Mouse (Mus musculus) heart, embryonic 12.5 days (tissue): Measurements from ENCODE around the gene Dnah3. TPM values are rescaled to one million over a fixed set of nuclear protein-coding genes. Genes with fewer than 3 reads are reported as not detected.

Experiments used
- ATAC-seq: fragments of 200-750 bp; cut with Nextera tagmentation; 2 replicates; pipeline ENCODE4 v1.8.0; 2017; ENCODE audit warnings: moderate TSS enrichment, moderate library complexity; ENCODE audit not compliant: insufficient number of reproducible peaks, low FRiP score
- H3K27ac ChIP-seq: fragments of 300-500 bp; sonication (generic); 2 replicates; pipeline ENCODE4 v1.5.1; 2016; ENCODE audit warnings: mild to moderate bottlenecking, moderate library complexity; ENCODE audit not compliant: poor library complexity, severe bottlenecking
- H3K27me3 ChIP-seq: fragments of 300-500 bp; sonication (generic); replicated peaks from 2 replicates; pipeline ENCODE4 v1.6.1; 2016; ENCODE audit warnings: mild to moderate bottlenecking, moderate library complexity
- H3K36me3 ChIP-seq: fragments of 300-500 bp; sonication (generic); 2 replicates; pipeline ENCODE4 v1.6.1; 2016; ENCODE audit warnings: mild to moderate bottlenecking, moderate library complexity
- H3K4me1 ChIP-seq: fragments of 300-500 bp; sonication (generic); replicated peaks from 2 replicates; pipeline ENCODE4 v1.6.1; 2016; ENCODE audit warnings: mild to moderate bottlenecking
- H3K4me2 ChIP-seq: fragments of 300-500 bp; sonication (generic); 2 replicates; pipeline ENCODE4 v1.6.1; 2016; ENCODE audit warnings: mild to moderate bottlenecking, moderate library complexity
- H3K4me3 ChIP-seq: fragments of 300-500 bp; sonication (generic); 2 replicates; pipeline ENCODE4 v1.5.1; 2016; ENCODE audit warnings: mild to moderate bottlenecking
- H3K9ac ChIP-seq: fragments of 300-500 bp; sonication (generic); 2 replicates; pipeline ENCODE4 v1.6.1; 2016; ENCODE audit warnings: mild to moderate bottlenecking, moderate library complexity
- H3K9me3 ChIP-seq: fragments of 300-500 bp; sonication (generic); replicated peaks from 2 replicates; pipeline ENCODE4 v1.6.1; 2016; ENCODE audit warnings: mild to moderate bottlenecking, moderate library complexity
- WGBS: fragments of 180-500 bp; shearing (Covaris S2); methylation state at CpG from one replicate; pipeline ENCODE4 v1.1.7; 2016; 5-methylcytosine and 5-hydroxymethylcytosine counted together
- polyA plus RNA-seq: library from polyadenylated mRNA; unstranded; fragments of >200 nt; fragmentation: Nextera tagmentation; extraction: Ambion mirVana; gene quantifications from 2 replicates; pipeline ENCODE4 v1.2.1, GENCODE M21; 2016

The Dnah3 gene
- polyA plus RNA-seq, 1 experiment from 2014 or later, result not detected

- Histone ChIP-seq H3K9ac (peak overlapping the region; percentile 75), H3K4me2 (peak overlapping the region; percentile 79), H3K36me3 (peaks cover 7% of the 10 kb centered on the region; the same call in 1 of the 2 replicates), H3K27me3 (no peaks in the 10 kb centered on the region), H3K9me3 (no peaks in the 10 kb centered on the region), H3K4me1 (peaks cover 16% of the 10 kb centered on the region), H3K4me3 (peak overlapping the region; percentile 63), H3K27ac (no peak overlapping the region)
- ATAC-seq, result 0 out of 2 replicates have a peak, but pooled peaks have one; percentile 37
- WGBS, result 4% methylated on average over 25 of the region's 25 CpGs
Measured at GRCm38 (mm10) chr7:120103019-120103567, 8.0 kb upstream of the Dnah3 start.

- Histone ChIP-seq H3K4me3 (peak within 1 kb of the TSS; percentile 63), H3K4me2 (peak within 1 kb of the TSS; percentile 79), H3K9ac (peak within 1 kb of the TSS; percentile 75), H3K4me1 (peaks cover 16% of the 10 kb centered on the region), H3K36me3 (0 out of 2 replicates have a peak, but pooled peaks cover 3% of the 10 kb centered on the region), H3K27me3 (no peaks in the 10 kb centered on the region), H3K9me3 (no peaks in the 10 kb centered on the region), H3K27ac (peak within 1 kb of the TSS; percentile 15; the same call in 1 of the 2 replicates)
- under 1% methylated on average over 41 of the region's 42 CpGs for WGBS
- peak; percentile 95 for ATAC-seq
Measured at GRCm38 (mm10) chr7:120102164-120102972, 7.3 kb upstream of the Dnah3 start, which contains the start of gene Tmem159. TSS of gene Tmem159 (plus strand) at chr7:120102353.

GRCm38 (mm10) chr7:120098403-120098802, 3.3 kb upstream of the Dnah3 start:
- WGBS, result 23% methylated on average over 9 of the region's 9 CpGs
- Histone ChIP-seq H3K4me2 (no peak overlapping the region), H3K36me3 (no peaks in the 10 kb centered on the region), H3K9me3 (no peaks in the 10 kb centered on the region), H3K4me1 (peaks cover 10% of the 10 kb centered on the region; the same call in 1 of the 2 replicates), H3K4me3 (no peak overlapping the region), H3K27ac (no peak overlapping the region), H3K27me3 (no peaks in the 10 kb centered on the region), H3K9ac (no peak overlapping the region)
- ATAC-seq, result no peak

- no peak overlapping the region for H3K27ac ChIP-seq
- H3K4me1 ChIP-seq, result peaks cover 6% of the 10 kb centered on the region; the same call in 1 of the 2 replicates
- no peaks in the 10 kb centered on the region for H3K36me3 ChIP-seq
- H3K27me3 ChIP-seq, result no peaks in the 10 kb centered on the region
- no peak overlapping the region for H3K4me2 ChIP-seq
- no peak overlapping the region for H3K9ac ChIP-seq
- H3K9me3 ChIP-seq, result no peaks in the 10 kb centered on the region
- 6% methylated on average over 7 of the region's 7 CpGs for WGBS
- no peak; the same call in 1 of the 2 replicates for ATAC-seq
- no peak overlapping the region for H3K4me3 ChIP-seq
Measured at GRCm38 (mm10) chr7:120097845-120098244, 2.8 kb upstream of the Dnah3 start.

- no peaks in the 10 kb centered on the region for H3K27me3 ChIP-seq
- H3K27ac ChIP-seq, result no peak overlapping the region
- no peak overlapping the region for H3K4me2 ChIP-seq
- H3K4me1 ChIP-seq, result peaks cover 3% of the 10 kb centered on the region; the same call in 1 of the 2 replicates
- ATAC-seq, result no peak
- no peaks in the 10 kb centered on the region for H3K36me3 ChIP-seq
- H3K4me3 ChIP-seq, result no peak overlapping the region
- no peak overlapping the region for H3K9ac ChIP-seq
- WGBS, result 43% methylated on average over 3 of the region's 3 CpGs
- no peaks in the 10 kb centered on the region for H3K9me3 ChIP-seq
Measured at GRCm38 (mm10) chr7:120094216-120094615, 864 bp downstream of the Dnah3 start.

- H3K4me1 ChIP-seq, result peaks cover 3% of the 10 kb centered on the region; the same call in 1 of the 2 replicates
- no peak for ATAC-seq
- no peak overlapping the region for H3K9ac ChIP-seq
- no peak overlapping the region for H3K4me3 ChIP-seq
- 42% methylated on average over 5 of the region's 5 CpGs for WGBS
- no peaks in the 10 kb centered on the region for H3K36me3 ChIP-seq
- H3K4me2 ChIP-seq, result no peak overlapping the region
- no peaks in the 10 kb centered on the region for H3K9me3 ChIP-seq
- H3K27me3 ChIP-seq, result no peaks in the 10 kb centered on the region
- H3K27ac ChIP-seq, result no peak overlapping the region
Measured at GRCm38 (mm10) chr7:120093033-120093432, 2.0 kb downstream of the Dnah3 start.

- Histone ChIP-seq H3K4me2 (no peak overlapping the region), H3K4me1 (no peaks in the 10 kb centered on the region), H3K27me3 (no peaks in the 10 kb centered on the region), H3K4me3 (no peak overlapping the region), H3K36me3 (no peaks in the 10 kb centered on the region), H3K9ac (no peak overlapping the region), H3K27ac (no peak overlapping the region), H3K9me3 (no peaks in the 10 kb centered on the region)
- WGBS, result 64% methylated on average over 3 of the region's 3 CpGs
- no peak for ATAC-seq
Measured at GRCm38 (mm10) chr7:120080177-120080576, 14.9 kb downstream of the Dnah3 start.

GRCm38 (mm10) chr7:120069164-120069563, 25.9 kb downstream of the Dnah3 start:
- Histone ChIP-seq H3K27me3 (no peaks in the 10 kb centered on the region), H3K9ac (no peak overlapping the region), H3K4me1 (0 out of 2 replicates have a peak, but pooled peaks cover 4% of the 10 kb centered on the region), H3K36me3 (no peaks in the 10 kb centered on the region), H3K9me3 (no peaks in the 10 kb centered on the region), H3K4me3 (no peak overlapping the region), H3K4me2 (no peak overlapping the region), H3K27ac (no peak overlapping the region)
- WGBS, result 20% methylated on average over 3 of the region's 3 CpGs
- no peak for ATAC-seq

GRCm38 (mm10) chr7:120068114-120068513, 27.0 kb downstream of the Dnah3 start:
- Histone ChIP-seq H3K36me3 (no peaks in the 10 kb centered on the region), H3K27me3 (no peaks in the 10 kb centered on the region), H3K4me3 (no peak overlapping the region), H3K9me3 (no peaks in the 10 kb centered on the region), H3K4me2 (no peak overlapping the region), H3K27ac (no peak overlapping the region), H3K4me1 (0 out of 2 replicates have a peak, but pooled peaks cover 4% of the 10 kb centered on the region), H3K9ac (no peak overlapping the region)
- WGBS, result 71% methylated on average over 3 of the region's 3 CpGs
- no peak for ATAC-seq

- Histone ChIP-seq H3K36me3 (no peaks in the 10 kb centered on the region), H3K9me3 (no peaks in the 10 kb centered on the region), H3K4me1 (0 out of 2 replicates have a peak, but pooled peaks cover 1% of the 10 kb centered on the region), H3K27me3 (no peaks in the 10 kb centered on the region), H3K4me2 (no peak overlapping the region), H3K4me3 (no peak overlapping the region), H3K9ac (no peak overlapping the region), H3K27ac (no peak overlapping the region)
- no peak for ATAC-seq
- WGBS, result 79% methylated on average over 1 of the region's 1 CpGs
Measured at GRCm38 (mm10) chr7:120064045-120064444, 31.0 kb downstream of the Dnah3 start.

GRCm38 (mm10) chr7:120055479-120055878, 39.6 kb downstream of the Dnah3 start:
- Histone ChIP-seq H3K4me2 (no peak overlapping the region), H3K9me3 (no peaks in the 10 kb centered on the region), H3K9ac (no peak overlapping the region), H3K27me3 (no peaks in the 10 kb centered on the region), H3K4me3 (no peak overlapping the region), H3K36me3 (no peaks in the 10 kb centered on the region), H3K27ac (no peak overlapping the region), H3K4me1 (peaks cover 19% of the 10 kb centered on the region)
- ATAC-seq, result no peak
- WGBS, result 70% methylated on average over 3 of the region's 3 CpGs
